Mouse (Mus musculus) Patski (cell line): ENCODE measurements around the gene Iqcd. TPM values are rescaled to one million over a fixed set of nuclear protein-coding genes. Genes with fewer than 3 reads are reported as not detected.

Source experiments
- ATAC-seq: fragments of 100-300 bp; one replicate; pipeline ENCODE4 v1.8.0; 2021
- CTCF ChIA-PET: fragments of 350-600 bp; sonication (Branson Sonifier 250); formaldehyde crosslinking; loops from one replicate; lab custom pipeline; 2022; ENCODE audit warnings: inconsistent platforms; lab: Charles Lee
- POLR2A ChIA-PET: fragments of 350-600 bp; sonication (Branson Sonifier 250); formaldehyde crosslinking; loops from one replicate; lab custom pipeline; 2022; ENCODE audit warnings: antibody characterized with exemption, inconsistent platforms; lab: Charles Lee
- DNase-seq: peaks from one replicate; pipeline ENCODE4 v3.0.0-alpha.2; 2011; ENCODE audit warnings: low read depth, low spot score
- H3K27me3 ChIP-seq: fragments of 371-371 bp; one replicate; pipeline ENCODE4 v1.5.1; 2021
- CTCF ChIP-seq: fragments of 100-300 bp; IDR thresholded peaks from one replicate; pipeline ENCODE4 v1.5.1; 2021
- in situ Hi-C: fragments of 300-500 bp; cut with MboI; formaldehyde crosslinking; loops from 3 replicates; pipeline ENCODE4 v1.11.1; 2018; ENCODE audit warnings: low pct_unique_long_range_greater_than_20kb, mixed read lengths
- polyA plus RNA-seq: library from polyadenylated mRNA; unstranded; gene quantifications from one replicate; pipeline ENCODE4 v1.2.3, GENCODE M21; 2021

Iqcd gene
- polyA plus RNA-seq, 1 experiment from 2014 or later = 10.5 TPM

- ChIA-PET POLR2A (no interaction called here), CTCF (interaction anchor here (0.6 to 8.9 kb wide), 13 partner anchors 12 to 101 kb away, joined by 3 to 74 read pairs (median 4); partner anchors contain the start of gene Rasal1)
- ATAC-seq (no peak), DNase-seq (no peak)
- no peak for TF ChIP-seq CTCF
- no peaks in the 10 kb centered on the region for H3K27me3 ChIP-seq
- in situ Hi-C loops = loop anchor here (5.0 to 25.0 kb wide), 2 partner anchors 59 to 481 kb away; no protein-coding TSS in a partner anchor
Measured at GRCm38 (mm10) chr5:120618778-120619177, 30.0 kb downstream of the Iqcd start.

- CTCF ChIA-PET = interaction anchor here (0.6 to 8.9 kb wide), 13 partner anchors 11 to 102 kb away, joined by 3 to 74 read pairs (median 5); partner anchors contain the start of gene Rasal1
- ATAC-seq = peak; percentile 17
- in situ Hi-C loops = loop anchor here (5.0 to 25.0 kb wide), 2 partner anchors 58 to 482 kb away; no protein-coding TSS in a partner anchor
- POLR2A ChIA-PET = no interaction called here
- H3K27me3 ChIP-seq = no peaks in the 10 kb centered on the region
- no peak for DNase-seq
- TF ChIP-seq CTCF = no peak
Measured at GRCm38 (mm10) chr5:120619201-120619600, 30.4 kb downstream of the Iqcd start.

DNA sequence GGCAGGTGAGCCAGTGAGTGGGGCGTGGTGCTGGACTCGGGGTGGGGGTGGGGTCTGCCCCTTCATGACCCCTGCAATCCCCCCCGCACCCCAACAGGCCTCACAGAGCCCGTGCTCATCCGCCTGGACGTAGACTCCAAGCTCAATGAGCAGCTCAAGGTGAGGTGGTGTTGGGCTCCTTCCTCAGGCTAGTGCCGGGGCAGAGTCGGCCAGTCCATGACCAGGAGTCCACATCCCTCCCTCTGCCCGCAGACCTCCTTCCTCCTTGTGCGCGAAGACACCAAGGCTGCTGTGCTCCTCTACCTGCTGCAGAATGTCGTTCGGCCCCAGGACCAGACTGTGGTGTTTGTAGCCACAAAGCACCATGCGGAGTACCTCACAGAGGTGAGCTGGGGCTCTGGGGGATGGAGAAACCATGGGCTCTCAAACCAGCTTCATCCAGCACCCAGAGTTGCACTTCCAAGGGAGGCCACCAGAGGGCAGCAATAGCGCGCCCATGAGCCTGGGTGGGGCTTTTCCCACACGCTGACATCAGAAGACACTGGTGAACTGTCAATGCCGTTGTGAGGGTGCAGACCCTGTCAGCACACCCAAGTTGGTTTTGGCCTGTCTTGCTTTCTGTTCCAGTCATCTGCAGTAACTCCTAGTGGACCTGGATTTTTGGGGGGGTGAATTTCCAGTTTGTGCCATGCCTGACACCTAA is 31.7 kb downstream of the Iqcd start:
- no peak for ATAC-seq
- no peak for TF ChIP-seq CTCF
- in situ Hi-C loops = loop anchor here (25.0 kb wide), 1 partner anchor 483 kb away; no protein-coding TSS in a partner anchor
- ChIA-PET CTCF (interaction anchor here (1.0 to 8.9 kb wide), 13 partner anchors 9 to 125 kb away, joined by 3 to 74 read pairs (median 8); partner anchors contain the start of genes Cfap73 and Rasal1), POLR2A (no interaction called here)
- H3K27me3 ChIP-seq = no peaks in the 10 kb centered on the region
- DNase-seq = no peak

DNA sequence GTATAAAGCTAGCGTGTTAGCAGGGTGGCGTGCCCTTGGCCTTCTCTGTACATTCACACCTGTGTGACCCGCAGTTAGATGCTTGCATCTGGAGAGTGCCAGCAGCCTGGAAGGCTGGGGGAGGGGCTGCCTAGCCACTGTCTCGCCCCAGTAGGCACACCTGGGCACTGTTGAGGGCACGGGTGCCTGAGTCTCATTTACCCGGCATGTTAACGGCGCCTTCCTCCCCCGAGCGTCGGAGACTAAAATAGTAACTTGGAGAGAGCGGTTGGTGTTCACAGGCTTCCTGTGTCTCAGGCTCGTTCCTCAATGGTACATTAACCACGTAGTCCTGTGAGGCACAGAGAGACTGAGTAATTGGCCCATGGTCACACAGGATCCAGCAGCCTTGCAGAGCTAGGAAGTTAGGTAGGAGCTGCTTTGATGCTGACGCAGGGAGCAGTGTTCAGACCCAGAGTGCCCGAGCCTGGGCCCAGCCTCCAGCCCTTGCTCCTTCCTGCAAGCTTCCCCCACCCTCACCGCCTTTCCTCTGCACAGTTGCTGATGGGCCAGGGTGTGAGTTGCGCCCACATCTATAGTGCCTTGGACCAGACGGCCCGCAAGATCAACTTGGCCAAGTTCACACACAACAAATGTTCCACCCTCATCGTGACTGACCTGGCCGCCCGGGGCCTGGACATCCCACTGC is 32.4 kb downstream of the Iqcd start:
- ChIA-PET POLR2A (no interaction called here), CTCF (interaction anchor here (1.0 to 8.9 kb wide), 11 partner anchors 9 to 124 kb away, joined by 3 to 74 read pairs (median 9); partner anchors contain the start of genes Cfap73 and Rasal1)
- in situ Hi-C loops = loop anchor here (25.0 kb wide), 1 partner anchor 484 kb away; no protein-coding TSS in a partner anchor
- ATAC-seq = no peak
- no peaks in the 10 kb centered on the region for H3K27me3 ChIP-seq
- DNase-seq = no peak
- TF ChIP-seq CTCF = no peak

- ATAC-seq = no peak
Measured at GRCm38 (mm10) chr5:120621846-120622197, 33.0 kb downstream of the Iqcd start.

DNA sequence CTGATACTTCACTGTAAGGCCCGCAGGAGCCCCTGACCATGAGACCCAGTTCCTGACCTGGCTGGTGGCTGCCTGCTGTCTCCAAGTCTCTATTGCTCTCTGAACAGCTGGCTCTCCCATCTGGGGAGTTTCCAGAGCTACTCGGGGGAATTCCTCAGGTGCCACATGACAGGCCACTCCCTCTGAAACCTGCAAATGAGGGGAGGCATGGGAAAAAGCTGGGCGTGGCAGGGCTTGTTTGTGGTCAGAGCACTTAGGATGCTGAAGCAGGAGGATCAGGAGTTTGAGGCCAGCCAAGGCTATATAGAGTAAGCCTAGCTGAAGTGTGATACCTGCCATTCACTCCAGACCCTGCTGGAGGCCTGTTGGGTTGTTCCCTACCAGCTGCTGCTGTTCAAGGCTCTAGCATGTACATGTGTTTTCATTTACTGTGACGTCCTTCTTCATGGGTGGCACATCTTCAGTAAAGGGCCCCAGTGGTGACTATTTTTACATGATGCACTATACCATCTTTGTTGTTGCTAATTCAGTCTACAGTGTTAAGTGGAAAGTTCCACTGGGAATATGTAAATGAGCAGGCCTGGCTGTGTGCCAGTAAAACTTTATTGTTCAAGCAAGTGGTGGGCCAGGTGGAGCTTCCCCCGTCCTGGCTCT is 33.5 kb downstream of the Iqcd start:
- no peak for DNase-seq
- ATAC-seq = no peak
- no peak for TF ChIP-seq CTCF
- in situ Hi-C loops = loop anchor here (25.0 kb wide), 1 partner anchor 485 kb away; no protein-coding TSS in a partner anchor
- CTCF ChIA-PET = interaction anchor here (2.7 to 8.9 kb wide), 4 partner anchors 20 to 123 kb away, joined by 10 to 74 read pairs (median 18); partner anchors contain the start of gene Rasal1
- H3K27me3 ChIP-seq = no peaks in the 10 kb centered on the region
- POLR2A ChIA-PET = no interaction called here

More at GRCm38 (mm10) chr5:120621846-120622197, 33.0 kb downstream of the Iqcd start:
- ChIA-PET POLR2A (no interaction called here), CTCF (interaction anchor here (1.7 to 8.9 kb wide), 5 partner anchors 21 to 123 kb away, joined by 3 to 74 read pairs (median 15); partner anchors contain the start of gene Rasal1)
- no peak for DNase-seq
- in situ Hi-C loops = loop anchor here (25.0 kb wide), 1 partner anchor 485 kb away; no protein-coding TSS in a partner anchor
- H3K27me3 ChIP-seq = no peaks in the 10 kb centered on the region
- TF ChIP-seq CTCF = no peak

- in situ Hi-C loops = loop anchor here (25.0 kb wide), 1 partner anchor 487 kb away; no protein-coding TSS in a partner anchor
- ATAC-seq (no peak), DNase-seq (no peak)
- TF ChIP-seq CTCF = no peak
- no peaks in the 10 kb centered on the region for H3K27me3 ChIP-seq
- POLR2A ChIA-PET = no interaction called here
- CTCF ChIA-PET = interaction anchor here (1.2 kb wide), 1 partner anchor 49 kb away, joined by 3 read pairs; no protein-coding TSS in a partner anchor
Measured at GRCm38 (mm10) chr5:120624427-120624826, 35.6 kb downstream of the Iqcd start.

DNA sequence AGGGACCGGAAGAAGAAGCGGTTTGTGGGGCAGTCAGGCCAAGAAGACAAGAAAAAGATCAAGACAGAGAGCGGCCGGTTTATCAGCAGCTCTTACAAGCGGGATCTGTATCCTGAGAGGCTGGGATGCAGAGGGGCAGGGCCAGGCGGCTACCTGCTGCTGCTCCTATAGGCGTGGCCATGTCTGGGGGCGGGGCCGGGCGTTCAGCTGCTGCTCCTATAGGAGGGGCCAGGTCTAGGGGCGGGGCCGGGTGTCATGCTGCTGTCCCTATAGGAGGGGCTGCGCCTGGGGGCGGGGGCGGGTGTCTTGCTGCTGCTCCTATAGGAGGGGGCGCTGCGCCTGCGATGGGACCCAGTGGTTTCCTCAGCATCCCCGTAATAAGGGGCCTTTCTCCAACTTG is 37.6 kb downstream of the Iqcd start:
- CTCF ChIA-PET = interaction anchor here (1.0 to 1.1 kb wide), 2 partner anchors 20 to 23 kb away, joined by 3 to 5 read pairs; partner anchors contain the start of gene Rasal1
- TF ChIP-seq CTCF = no peak
- DNase-seq (no peak), ATAC-seq (no peak)
- no peaks in the 10 kb centered on the region for H3K27me3 ChIP-seq
- in situ Hi-C loops = no loop called here
- POLR2A ChIA-PET = interaction anchor here (1.8 kb wide), 1 partner anchor 9 kb away, joined by 7 read pairs; no protein-coding TSS in a partner anchor

DNA sequence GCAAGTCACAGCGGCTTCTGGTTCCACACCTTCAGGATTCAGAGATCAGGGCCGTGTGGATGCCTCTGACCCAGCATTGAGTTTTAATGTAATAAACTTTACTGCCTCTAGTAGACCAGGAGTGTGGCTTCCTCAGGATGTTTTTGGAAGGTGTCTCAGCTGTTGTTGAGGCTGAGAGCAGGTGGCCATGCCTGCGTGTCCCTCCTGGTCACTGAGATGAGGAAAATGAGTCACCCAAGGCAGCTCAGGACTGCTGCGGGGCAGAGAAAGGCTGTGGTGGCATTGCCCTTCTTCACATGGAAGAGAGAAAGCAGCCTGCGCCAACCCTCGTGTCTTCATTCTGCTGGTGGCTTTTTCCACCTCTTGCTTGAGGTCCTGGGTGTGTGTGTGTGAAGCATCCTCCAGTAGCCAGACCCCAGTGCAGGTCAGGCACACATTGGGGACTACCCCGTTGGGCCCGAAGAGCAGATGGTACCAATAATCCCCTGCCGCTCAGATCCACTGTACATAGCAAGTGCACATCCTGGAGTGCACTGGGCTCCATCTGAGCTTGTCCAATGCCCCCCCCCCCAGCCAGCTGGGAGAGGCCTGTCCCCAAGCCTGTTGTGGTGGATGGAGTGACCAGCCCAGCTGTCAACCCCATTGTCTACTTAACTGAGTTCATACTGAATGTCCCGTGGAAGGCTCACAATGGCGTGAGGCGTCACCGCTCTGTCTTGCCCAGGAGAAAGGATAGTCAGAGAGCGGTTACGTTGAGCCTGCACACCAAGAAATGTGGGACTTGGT is 38.9 kb downstream of the Iqcd start:
- CTCF ChIA-PET = no interaction called here
- no peaks in the 10 kb centered on the region for H3K27me3 ChIP-seq
- ATAC-seq = no peak
- in situ Hi-C loops = no loop called here
- no peak for DNase-seq
- POLR2A ChIA-PET = interaction anchor here (1.8 kb wide), 1 partner anchor 11 kb away, joined by 7 read pairs; no protein-coding TSS in a partner anchor
- TF ChIP-seq CTCF = no peak
